Mouse (Mus musculus) heart, postnatal 0 days (tissue): ENCODE data around the gene Prr14. TPM values are rescaled to one million over a fixed set of nuclear protein-coding genes. Genes with fewer than 3 reads are reported as not detected.
"Not testable (repeated sequence)": the region's sequence is repeated elsewhere in the genome, so short reads cannot be mapped to it uniquely, and the experiment has no call there.

Source experiments
- ATAC-seq: fragments of 200-750 bp; cut with Nextera tagmentation; 2 replicates; pipeline ENCODE4 v1.8.0; 2017; ENCODE audit warnings: low read depth, moderate number of reproducible peaks, moderate library complexity; ENCODE audit not compliant: insufficient read depth
- DNase-seq: peaks from one replicate; pipeline ENCODE4 v3.0.0-alpha.2; 2016; ENCODE audit warnings: low spot score
- H3K27ac ChIP-seq: fragments of 300-500 bp; sonication (generic); 2 replicates; pipeline ENCODE4 v1.5.1; 2014; ENCODE audit warnings: low read depth, mild to moderate bottlenecking
- H3K27me3 ChIP-seq: fragments of 300-500 bp; sonication (generic); 2 replicates; pipeline ENCODE4 v1.6.1; 2014; ENCODE audit warnings: low read length, mixed read lengths; ENCODE audit not compliant: control insufficient read depth, insufficient read depth
- H3K36me3 ChIP-seq: fragments of 300-500 bp; sonication (generic); replicated peaks from 2 replicates; pipeline ENCODE4 v1.6.1; 2014; ENCODE audit warnings: low read length, mixed read lengths; ENCODE audit not compliant: control insufficient read depth, insufficient read depth
- H3K4me1 ChIP-seq: fragments of 300-500 bp; sonication (generic); 2 replicates; pipeline ENCODE4 v1.6.1; 2014; ENCODE audit warnings: antibody characterized with exemption; ENCODE audit not compliant: control insufficient read depth, insufficient read depth
- H3K4me2 ChIP-seq: fragments of 300-500 bp; sonication (generic); 2 replicates; pipeline ENCODE4 v1.6.1; 2014; ENCODE audit warnings: low read depth, mild to moderate bottlenecking, low read length, moderate library complexity
- H3K4me3 ChIP-seq: fragments of 300-500 bp; sonication (generic); 2 replicates; pipeline ENCODE4 v1.5.1; 2014; ENCODE audit warnings: low read depth, low read length
- H3K9ac ChIP-seq: fragments of 300-500 bp; sonication (generic); replicated peaks from 2 replicates; pipeline ENCODE4 v1.6.1; 2014; ENCODE audit warnings: low read depth, low read length, mixed read lengths
- H3K9me3 ChIP-seq: fragments of 300-500 bp; sonication (generic); replicated peaks from 2 replicates; pipeline ENCODE4 v1.6.1; 2016; ENCODE audit warnings: low read length; ENCODE audit not compliant: control insufficient read depth
- CTCF ChIP-seq: IDR thresholded peaks from 2 replicates; pipeline ENCODE4 v1.5.1; 2016; ENCODE audit warnings: antibody characterized with exemption, control low read depth, low read depth
- EP300 ChIP-seq: IDR thresholded peaks from 2 replicates; pipeline ENCODE4 v1.6.1; 2016; ENCODE audit warnings: antibody characterized with exemption, low read depth
- WGBS: fragments of 180-500 bp; shearing (Covaris S2); extraction: QIAGEN DNeasy Blood & Tissue Kit; methylation state at CpG from one replicate; pipeline ENCODE4 v1.1.7; 2014; 5-methylcytosine and 5-hydroxymethylcytosine counted together
- polyA plus RNA-seq: library from polyadenylated mRNA; unstranded; fragments of >200 nt; fragmentation: Nextera tagmentation; extraction: Ambion mirVana; gene quantifications from 2 replicates; pipeline ENCODE4 v1.2.1, GENCODE M21; 2015
- total RNA-seq: library from RNA; depleted of rRNA; stranded (reverse); fragments of >200 nt; gene quantifications from 2 replicates; pipeline ENCODE4 v1.2.3, GENCODE M21; 2014; ENCODE audit warnings: low replicate concordance

Gene Prr14
- total and polyA plus RNA-seq, 2 experiments from 2014 or later: 24.7 to 35.4 TPM

- H3K36me3 ChIP-seq: no peaks in the 10 kb centered on the region
- 36% methylated on average over 3 of the region's 3 CpGs for WGBS
- ATAC-seq: no peak
These were observed 39.0 kb downstream of the Prr14 start for GRCm38 (mm10) chr7:127498407-127498806.

GRCm38 (mm10) chr7:127508291-127508690, 48.9 kb downstream of the Prr14 start:
- Histone ChIP-seq H3K9ac (no peak overlapping the region), H3K4me1 (peaks cover 7% of the 10 kb centered on the region; the same call in 1 of the 2 replicates), H3K4me2 (no peak overlapping the region), H3K4me3 (no peak overlapping the region), H3K27me3 (no peaks in the 10 kb centered on the region), H3K36me3 (no peaks in the 10 kb centered on the region), H3K9me3 (no peaks in the 10 kb centered on the region), H3K27ac (no peak overlapping the region)
- 95% methylated on average over 3 of the region's 3 CpGs for WGBS
- ATAC-seq (no peak), DNase-seq (no peak)
- TF ChIP-seq EP300: no peak
- no peak for TF ChIP-seq CTCF

More at GRCm38 (mm10) chr7:127498407-127498806, 39.0 kb downstream of the Prr14 start:
- no peaks in the 10 kb centered on the region for H3K27me3 ChIP-seq
- H3K4me2 ChIP-seq: no peak overlapping the region
- no peaks in the 10 kb centered on the region for H3K4me1 ChIP-seq
- H3K4me3 ChIP-seq: no peak overlapping the region
- TF ChIP-seq CTCF (peak; percentile 57), EP300 (no peak)
- peak; percentile 13 for DNase-seq
- H3K9ac ChIP-seq: no peak overlapping the region
- H3K9me3 ChIP-seq: no peaks in the 10 kb centered on the region
- no peak overlapping the region for H3K27ac ChIP-seq

GRCm38 (mm10) chr7:127509830-127510229, 50.4 kb downstream of the Prr14 start:
- WGBS: 85% methylated on average over 3 of the region's 4 CpGs
- not testable (repeated sequence) for H3K9ac ChIP-seq, DNase-seq, ATAC-seq, H3K4me3 ChIP-seq, H3K36me3 ChIP-seq, H3K9me3 ChIP-seq, H3K27ac ChIP-seq, H3K27me3 ChIP-seq, H3K4me2 ChIP-seq
- H3K4me1 ChIP-seq: peaks cover 12% of the 10 kb centered on the region

DNA sequence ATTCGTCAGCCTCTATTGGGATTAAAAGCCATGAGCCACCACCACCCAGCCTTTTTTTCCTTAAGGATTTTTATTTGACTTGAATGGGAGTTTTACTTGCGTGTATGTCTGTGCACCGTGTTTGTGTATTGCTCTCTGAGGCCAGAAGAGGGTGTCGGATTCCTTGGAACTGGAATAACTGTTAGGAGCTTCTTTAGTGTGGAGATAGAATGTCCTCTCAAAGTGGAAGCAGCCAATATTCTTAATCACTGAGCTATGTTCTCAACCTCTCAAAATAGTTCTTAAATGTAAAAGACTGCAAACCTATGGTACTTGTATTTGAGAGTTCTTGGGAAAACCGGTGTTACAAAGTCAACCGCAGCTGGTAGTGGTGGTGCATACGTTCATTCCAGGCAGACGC, 51.8 kb downstream of the Prr14 start:
- no peak for ATAC-seq
- 43% methylated on average over 8 of the region's 8 CpGs for WGBS

GRCm38 (mm10) chr7:127511808-127512230, 52.4 kb downstream of the Prr14 start, which contains the start of gene Srcap:
Srcap (plus strand) TSS chr7:127511983.
- TF ChIP-seq EP300: peak; percentile 98
- TF ChIP-seq CTCF: no peak
- no peaks in the 10 kb centered on the region for H3K9me3 ChIP-seq
- no peaks in the 10 kb centered on the region for H3K27me3 ChIP-seq
- WGBS: 2% methylated on average over 34 of the region's 37 CpGs
- ATAC-seq (peak; percentile 97), DNase-seq (peak; percentile 99)
- peaks cover 13% of the 10 kb centered on the region for H3K36me3 ChIP-seq
- peaks cover 12% of the 10 kb centered on the region for H3K4me1 ChIP-seq
- H3K9ac ChIP-seq: peak within 1 kb of the TSS; percentile 70
- peak within 1 kb of the TSS; percentile 72 for H3K4me3 ChIP-seq
- peak within 1 kb of the TSS; percentile 64 for H3K4me2 ChIP-seq
- peak within 1 kb of the TSS; percentile 98 for H3K27ac ChIP-seq

More for the DNA sequence above, 51.8 kb downstream of the Prr14 start:
- H3K4me3 ChIP-seq: peak overlapping the region; percentile 72
- H3K27ac ChIP-seq: peak overlapping the region; percentile 98
- TF ChIP-seq CTCF (no peak), EP300 (no peak)
- peaks cover 12% of the 10 kb centered on the region for H3K4me1 ChIP-seq
- H3K36me3 ChIP-seq: peaks cover 8% of the 10 kb centered on the region
- no peaks in the 10 kb centered on the region for H3K9me3 ChIP-seq
- no peak for DNase-seq
- peak overlapping the region; percentile 64 for H3K4me2 ChIP-seq
- no peak overlapping the region for H3K9ac ChIP-seq
- no peaks in the 10 kb centered on the region for H3K27me3 ChIP-seq
